Mouse (Mus musculus) neural tube, embryonic 11.5 days (tissue): ENCODE measurements around the gene Rcan2. TPM values are rescaled to one million over a fixed set of nuclear protein-coding genes. Genes with fewer than 3 reads are reported as not detected.

Source experiments
- ATAC-seq: fragments of 200-750 bp; cut with Nextera tagmentation; 2 replicates; pipeline ENCODE4 v1.8.0; 2017; ENCODE audit warnings: moderate number of reproducible peaks, mild to moderate bottlenecking, moderate TSS enrichment, moderate library complexity; ENCODE audit not compliant: insufficient read depth, low FRiP score, low TSS enrichment
- DNase-seq: peaks from one replicate; pipeline ENCODE4 v3.0.0-alpha.2; 2015; ENCODE audit warnings: low spot score
- H3K27ac ChIP-seq: fragments of 300-500 bp; sonication (generic); 2 replicates; pipeline ENCODE4 v1.5.1; 2014; ENCODE audit warnings: low read depth, mild to moderate bottlenecking, low read length
- H3K27me3 ChIP-seq: fragments of 300-500 bp; sonication (generic); 2 replicates; pipeline ENCODE4 v1.6.1; 2014; ENCODE audit warnings: mild to moderate bottlenecking, low read length, mixed read lengths; ENCODE audit not compliant: control insufficient read depth, insufficient read depth
- H3K36me3 ChIP-seq: fragments of 300-500 bp; sonication (generic); 2 replicates; pipeline ENCODE4 v1.6.1; 2014; ENCODE audit warnings: mild to moderate bottlenecking, low read length, moderate library complexity, mixed read lengths; ENCODE audit not compliant: control insufficient read depth, insufficient read depth
- H3K4me1 ChIP-seq: fragments of 300-500 bp; sonication (generic); 2 replicates; pipeline ENCODE4 v1.6.1; 2014; ENCODE audit warnings: low read length, mixed read lengths; ENCODE audit not compliant: control insufficient read depth, insufficient read depth
- H3K4me2 ChIP-seq: fragments of 300-500 bp; sonication (generic); 2 replicates; pipeline ENCODE4 v1.6.1; 2014; ENCODE audit warnings: low read depth, mild to moderate bottlenecking, moderate library complexity
- H3K4me3 ChIP-seq: fragments of 300-500 bp; sonication (generic); 2 replicates; pipeline ENCODE4 v1.5.1; 2014; ENCODE audit warnings: low read depth, low read length
- H3K9ac ChIP-seq: fragments of 300-500 bp; sonication (generic); 2 replicates; pipeline ENCODE4 v1.6.1; 2014; ENCODE audit warnings: mild to moderate bottlenecking, low read length
- H3K9me3 ChIP-seq: fragments of 300-500 bp; sonication (generic); 2 replicates; pipeline ENCODE4 v1.6.1; 2016; ENCODE audit warnings: low read length; ENCODE audit not compliant: control insufficient read depth
- WGBS: fragments of 180-500 bp; shearing (Covaris S2); extraction: QIAGEN DNeasy Blood & Tissue Kit; methylation state at CpG from one replicate; pipeline ENCODE4 v1.1.7; 2014; 5-methylcytosine and 5-hydroxymethylcytosine counted together
- polyA plus RNA-seq: library from polyadenylated mRNA; unstranded; fragments of >200 nt; fragmentation: Nextera tagmentation; extraction: Ambion mirVana; gene quantifications from 2 replicates; pipeline ENCODE4 v1.2.1, GENCODE M21; 2014

The Rcan2 gene
- polyA plus RNA-seq, 1 experiment from 2014 or later = 19.7 TPM

GRCm38 (mm10) chr17:44042861-44043260 is 241.7 kb downstream of the Rcan2 start:
- ATAC-seq (no peak), DNase-seq (no peak)
- Histone ChIP-seq H3K4me1 (no peaks in the 10 kb centered on the region), H3K27me3 (no peaks in the 10 kb centered on the region), H3K4me2 (no peak overlapping the region), H3K27ac (no peak overlapping the region), H3K9ac (no peak overlapping the region), H3K4me3 (no peak overlapping the region), H3K36me3 (no peaks in the 10 kb centered on the region), H3K9me3 (no peaks in the 10 kb centered on the region)
- WGBS = 90% methylated on average over 8 of the region's 8 CpGs

GRCm38 (mm10) chr17:44053427-44053826 is 252.3 kb downstream of the Rcan2 start:
- DNase-seq = no peak
- no peaks in the 10 kb centered on the region for H3K4me1 ChIP-seq

GRCm38 (mm10) chr17:44057123-44057522 is 256.0 kb downstream of the Rcan2 start:
- H3K9ac ChIP-seq = no peak overlapping the region
- no peaks in the 10 kb centered on the region for H3K27me3 ChIP-seq
- 93% methylated on average over 1 of the region's 1 CpGs for WGBS
- H3K27ac ChIP-seq = no peak overlapping the region
- H3K4me1 ChIP-seq = no peaks in the 10 kb centered on the region
- DNase-seq = no peak
- H3K4me2 ChIP-seq = no peak overlapping the region
- no peak overlapping the region for H3K4me3 ChIP-seq
- no peak for ATAC-seq
- H3K9me3 ChIP-seq = no peaks in the 10 kb centered on the region
- no peaks in the 10 kb centered on the region for H3K36me3 ChIP-seq

More at GRCm38 (mm10) chr17:44053427-44053826, 252.3 kb downstream of the Rcan2 start:
- no peak overlapping the region for H3K4me3 ChIP-seq
- H3K36me3 ChIP-seq = no peaks in the 10 kb centered on the region
- ATAC-seq = no peak
- H3K27ac ChIP-seq = no peak overlapping the region
- H3K9ac ChIP-seq = no peak overlapping the region
- WGBS = 74% methylated on average over 4 of the region's 4 CpGs
- no peak overlapping the region for H3K4me2 ChIP-seq
- no peaks in the 10 kb centered on the region for H3K27me3 ChIP-seq
- no peaks in the 10 kb centered on the region for H3K9me3 ChIP-seq

GRCm38 (mm10) chr17:44058145-44058544 is 257.0 kb downstream of the Rcan2 start:
- Histone ChIP-seq H3K36me3 (no peaks in the 10 kb centered on the region), H3K4me1 (no peaks in the 10 kb centered on the region), H3K27me3 (no peaks in the 10 kb centered on the region), H3K9ac (no peak overlapping the region), H3K4me2 (no peak overlapping the region), H3K27ac (no peak overlapping the region), H3K9me3 (no peaks in the 10 kb centered on the region), H3K4me3 (no peak overlapping the region)
- ATAC-seq = no peak
- DNase-seq = no peak

GRCm38 (mm10) chr17:44060781-44061180 is 259.6 kb downstream of the Rcan2 start:
- H3K4me2 ChIP-seq = no peak overlapping the region
- no peaks in the 10 kb centered on the region for H3K9me3 ChIP-seq
- no peak overlapping the region for H3K27ac ChIP-seq
- no peaks in the 10 kb centered on the region for H3K4me1 ChIP-seq
- no peak overlapping the region for H3K9ac ChIP-seq
- H3K27me3 ChIP-seq = no peaks in the 10 kb centered on the region
- DNase-seq (no peak), ATAC-seq (no peak)
- H3K36me3 ChIP-seq = no peaks in the 10 kb centered on the region
- WGBS = 88% methylated on average over 1 of the region's 1 CpGs
- no peak overlapping the region for H3K4me3 ChIP-seq

- no peak overlapping the region for H3K9ac ChIP-seq
- H3K4me2 ChIP-seq = no peak overlapping the region
- H3K4me1 ChIP-seq = no peaks in the 10 kb centered on the region
- ATAC-seq = no peak
- no peak for DNase-seq
- H3K27me3 ChIP-seq = no peaks in the 10 kb centered on the region
- 80% methylated on average over 5 of the region's 5 CpGs for WGBS
- no peaks in the 10 kb centered on the region for H3K36me3 ChIP-seq
- no peak overlapping the region for H3K4me3 ChIP-seq
- no peaks in the 10 kb centered on the region for H3K9me3 ChIP-seq
- no peak overlapping the region for H3K27ac ChIP-seq
Observed at GRCm38 (mm10) chr17:44061289-44061890, 260.2 kb downstream of the Rcan2 start.

GRCm38 (mm10) chr17:44068876-44069275 is 267.7 kb downstream of the Rcan2 start:
- H3K9ac ChIP-seq = no peak overlapping the region
- DNase-seq (no peak), ATAC-seq (no peak)
- no peaks in the 10 kb centered on the region for H3K36me3 ChIP-seq
- H3K9me3 ChIP-seq = no peaks in the 10 kb centered on the region
- H3K4me2 ChIP-seq = no peak overlapping the region
- H3K4me3 ChIP-seq = no peak overlapping the region
- no peaks in the 10 kb centered on the region for H3K4me1 ChIP-seq
- 85% methylated on average over 6 of the region's 6 CpGs for WGBS
- H3K27me3 ChIP-seq = no peaks in the 10 kb centered on the region
- no peak overlapping the region for H3K27ac ChIP-seq

GRCm38 (mm10) chr17:44071680-44072079 is 270.5 kb downstream of the Rcan2 start:
- no peaks in the 10 kb centered on the region for H3K27me3 ChIP-seq
- ATAC-seq = no peak
- no peak overlapping the region for H3K27ac ChIP-seq
- H3K4me2 ChIP-seq = no peak overlapping the region
- no peaks in the 10 kb centered on the region for H3K36me3 ChIP-seq
- DNase-seq = no peak
- no peak overlapping the region for H3K9ac ChIP-seq
- H3K4me1 ChIP-seq = no peaks in the 10 kb centered on the region
- no peaks in the 10 kb centered on the region for H3K9me3 ChIP-seq
- no peak overlapping the region for H3K4me3 ChIP-seq

- WGBS = 82% methylated on average over 3 of the region's 3 CpGs
- DNase-seq (no peak), ATAC-seq (no peak)
- H3K4me2 ChIP-seq = no peak overlapping the region
- no peaks in the 10 kb centered on the region for H3K27me3 ChIP-seq
- H3K9ac ChIP-seq = no peak overlapping the region
- H3K36me3 ChIP-seq = no peaks in the 10 kb centered on the region
- H3K9me3 ChIP-seq = no peaks in the 10 kb centered on the region
- no peak overlapping the region for H3K27ac ChIP-seq
- H3K4me3 ChIP-seq = no peak overlapping the region
- H3K4me1 ChIP-seq = no peaks in the 10 kb centered on the region
Observed at GRCm38 (mm10) chr17:44075601-44076000, 274.4 kb downstream of the Rcan2 start.
